22 mouse cellular contexts compared by ENCODE assay signal in the genomic region with DNA sequence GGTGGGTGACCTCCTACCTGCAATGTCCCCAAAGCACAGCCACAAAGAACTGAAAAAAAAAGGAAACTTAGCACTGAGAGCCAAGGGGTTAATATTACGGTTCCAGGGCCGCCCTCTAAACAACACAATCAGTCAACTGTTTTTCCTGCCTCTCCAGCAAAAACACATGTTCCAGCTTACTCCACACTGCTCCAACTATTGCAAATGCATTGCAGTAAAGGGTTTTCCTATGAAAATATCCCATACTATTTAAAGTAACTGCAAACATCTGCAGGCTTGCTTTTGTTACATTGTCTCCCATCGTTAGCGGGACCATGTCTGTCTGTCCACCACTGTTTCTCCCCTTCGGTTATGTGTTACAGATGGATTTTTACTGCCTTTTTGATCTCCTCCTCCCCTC.
DNase-seq lines count a peak whose midpoint lies in the region; ATAC-seq lines count a peak whose summit lies in the region.
"Had no signal": no experiment of that assay in that cellular context is flagged by ENCODE, and none has a peak within 500 bp of the region (broad histone marks: within the 10 kb centered on the region; RNA-seq: fewer than 3 reads in every experiment).

No protein-coding gene starts in this region.

- 55% methylated on average over 5 of the region's 5 CpGs for WGBS in lung, embryonic 15.5 days
- 35% methylated on average over 5 of the region's 5 CpGs for WGBS in embryonic facial prominence, embryonic 10.5 days
- 25% methylated on average over 5 of the region's 5 CpGs for WGBS in embryonic facial prominence, embryonic 15.5 days
- WGBS in limb, embryonic 15.5 days, result 29% methylated on average over 5 of the region's 5 CpGs

- H3K36me3 ChIP-seq in lung, embryonic 15.5 days, result no peaks in the 10 kb centered on the region
- no peaks in the 10 kb centered on the region for H3K36me3 ChIP-seq in embryonic facial prominence, embryonic 10.5 days (replicated peaks)
- no peaks in the 10 kb centered on the region for H3K36me3 ChIP-seq in embryonic facial prominence, embryonic 15.5 days
- H3K36me3 ChIP-seq in limb, embryonic 15.5 days, result no peaks in the 10 kb centered on the region
- H3K36me3 ChIP-seq: forebrain, embryonic 15.5 days; heart, embryonic 10.5 days; hindbrain, embryonic 10.5 days; liver, embryonic 13.5 days had no signal

- H3K27me3 ChIP-seq in lung, embryonic 15.5 days, result no peaks in the 10 kb centered on the region
- 0 out of 2 replicates have a peak, but pooled peaks cover 6% of the 10 kb centered on the region for H3K27me3 ChIP-seq in embryonic facial prominence, embryonic 10.5 days (replicated peaks; ENCODE audit: low read depth, poor library complexity, severe bottlenecking)
- no peaks in the 10 kb centered on the region for H3K27me3 ChIP-seq in embryonic facial prominence, embryonic 15.5 days
- no peaks in the 10 kb centered on the region for H3K27me3 ChIP-seq in limb, embryonic 15.5 days
- H3K27me3 ChIP-seq: forebrain, embryonic 15.5 days; liver, embryonic 13.5 days had no signal

- peaks cover 16% of the 10 kb centered on the region for H3K4me1 ChIP-seq in lung, embryonic 15.5 days
- peaks cover 18% of the 10 kb centered on the region for H3K4me1 ChIP-seq in embryonic facial prominence, embryonic 10.5 days
- peaks cover 18% of the 10 kb centered on the region; the same call in 1 of the 2 replicates for H3K4me1 ChIP-seq in embryonic facial prominence, embryonic 15.5 days
- peaks cover 13% of the 10 kb centered on the region for H3K4me1 ChIP-seq in limb, embryonic 15.5 days

- no peak overlapping the region for H3K4me3 ChIP-seq in lung, embryonic 15.5 days
- no peak overlapping the region for H3K4me3 ChIP-seq in embryonic facial prominence, embryonic 10.5 days
- no peak overlapping the region for H3K4me3 ChIP-seq in embryonic facial prominence, embryonic 15.5 days (replicated peaks)
- H3K4me3 ChIP-seq in limb, embryonic 15.5 days, result no peak overlapping the region
- H3K4me3 ChIP-seq: forebrain, embryonic 15.5 days; heart, embryonic 10.5 days; hindbrain, embryonic 10.5 days; liver, embryonic 13.5 days had no signal

- H3K9me3 ChIP-seq in lung, embryonic 15.5 days, result no peaks in the 10 kb centered on the region
- no peaks in the 10 kb centered on the region for H3K9me3 ChIP-seq in embryonic facial prominence, embryonic 10.5 days
- H3K9me3 ChIP-seq in embryonic facial prominence, embryonic 15.5 days (replicated peaks), result no peaks in the 10 kb centered on the region
- no peaks in the 10 kb centered on the region for H3K9me3 ChIP-seq in limb, embryonic 15.5 days
- H3K9me3 ChIP-seq: forebrain, embryonic 15.5 days; heart, embryonic 10.5 days; hindbrain, embryonic 10.5 days; liver, embryonic 13.5 days had no signal

- no peak for ATAC-seq in lung, embryonic 15.5 days (ENCODE audit: borderline replicate concordance, extremely low read depth, low FRiP score, low TSS enrichment)
- peak; percentile 70; the same call in 1 of the 2 replicates for ATAC-seq in embryonic facial prominence, embryonic 15.5 days (ENCODE audit: insufficient number of reproducible peaks, low FRiP score, low TSS enrichment, low read depth)
- ATAC-seq in limb, embryonic 15.5 days (ENCODE audit: insufficient number of reproducible peaks, low FRiP score, low TSS enrichment, low read depth), result no peak
- no peak for ATAC-seq in CD4-positive, CD25-positive, alpha-beta regulatory T cell, adult 4 months
- ATAC-seq: activated CD4-positive, CD25-positive, alpha-beta regulatory T cell, adult 4 months; forebrain, embryonic 15.5 days; hindbrain, postnatal 0 days; intestine, postnatal 0 days had no signal

- H3K4me2 ChIP-seq in lung, embryonic 15.5 days, result no peak overlapping the region
- H3K4me2 ChIP-seq in embryonic facial prominence, embryonic 15.5 days (replicated peaks), result no peak overlapping the region
- no peak overlapping the region for H3K4me2 ChIP-seq in limb, embryonic 15.5 days
- H3K4me2 ChIP-seq: forebrain, embryonic 15.5 days; liver, embryonic 13.5 days; midbrain, embryonic 11.5 days had no signal

- peak overlapping the region; percentile 20 for H3K27ac ChIP-seq in lung, embryonic 15.5 days
- peak overlapping the region; percentile 66 for H3K27ac ChIP-seq in embryonic facial prominence, embryonic 10.5 days (replicated peaks)
- peak overlapping the region; percentile 86 for H3K27ac ChIP-seq in embryonic facial prominence, embryonic 15.5 days (replicated peaks)
- H3K27ac ChIP-seq in limb, embryonic 15.5 days, result peak overlapping the region; percentile 47
- H3K27ac ChIP-seq: forebrain, embryonic 15.5 days; heart, embryonic 10.5 days; hindbrain, embryonic 10.5 days; hindbrain, postnatal 0 days; liver, embryonic 13.5 days; macrophage had no signal

- DNase-seq in lung, adult 18-20 months, result no peak
- DNase-seq in embryonic facial prominence, embryonic 10.5 days (ENCODE audit: low spot score), result peak; percentile 21
- no peak for DNase-seq in left cerebral cortex, adult 8-10 months (ENCODE audit: low spot score in 2 of 2)
- DNase-seq: adrenal gland, postnatal 25 days; cerebellum, adult 11-12 months; cerebellum, postnatal 14 days; kidney, postnatal 25 days; liver, embryonic 13.5 days; right cerebral cortex, adult 18-20 months; thymus, postnatal 25 days had no signal

- H3K9ac ChIP-seq in lung, embryonic 15.5 days, result no peak overlapping the region
- H3K9ac ChIP-seq in embryonic facial prominence, embryonic 15.5 days, result no peak overlapping the region
- H3K9ac ChIP-seq in limb, embryonic 15.5 days, result no peak overlapping the region
- H3K9ac ChIP-seq: forebrain, embryonic 15.5 days; liver, embryonic 13.5 days had no signal

Comparison
In these comparisons a context has a peak if more than half of its experiments do, and no peak if none do; other contexts are left out.
1. H3K27ac ChIP-seq: peak in every context shown above with its lines; median percentile 86 in embryonic facial prominence, embryonic 15.5 days; 66 in embryonic facial prominence, embryonic 10.5 days; 47 in limb, embryonic 15.5 days; 20 in lung, embryonic 15.5 days.